Mouse (Mus musculus) ES-E14 (cell line): ENCODE measurements around the gene Kcnmb3. TPM values are rescaled to one million over a fixed set of nuclear protein-coding genes. Genes with fewer than 3 reads are reported as not detected.

Experiments used
- DNase-seq: peaks from one replicate; pipeline ENCODE4 v3.0.0-alpha.2; 2013; ENCODE audit warnings: low read depth, low spot score
- H3K27ac ChIP-seq: 2 replicates; pipeline ENCODE4 v1.5.1; 2012; ENCODE audit warnings: low read depth, mild to moderate bottlenecking, low read length, moderate library complexity, mixed read lengths; ENCODE audit not compliant: poor library complexity, insufficient read depth, severe bottlenecking
- H3K36me3 ChIP-seq: 2 replicates; pipeline ENCODE4 v1.6.1; 2012; ENCODE audit warnings: mild to moderate bottlenecking, low read length, moderate library complexity, mixed read lengths; ENCODE audit not compliant: control insufficient read depth, poor library complexity, insufficient read depth, severe bottlenecking
- H3K4me1 ChIP-seq, 2 experiments: fragments of 150-350 bp in 1 of 2; sonication (generic) in 1 of 2; 2 replicates each; pipeline ENCODE4 v1.6.1; 2012; ENCODE audit warnings: low read length in 2 of 2, mild to moderate bottlenecking in 1 of 2, mixed read lengths in 1 of 2; ENCODE audit not compliant: control insufficient read depth in 2 of 2, insufficient read depth in 2 of 2, poor library complexity in 1 of 2
- H3K4me3 ChIP-seq, 2 experiments: fragments of 150-350 bp in 1 of 2; sonication (generic) in 1 of 2; 2 replicates each; pipeline ENCODE4 v1.5.1; 2012; ENCODE audit warnings: low read length in 2 of 2, low read depth in 1 of 2, mild to moderate bottlenecking in 1 of 2, mixed read lengths in 1 of 2; ENCODE audit not compliant: insufficient read depth in 1 of 2, poor library complexity in 1 of 2, severe bottlenecking in 1 of 2
- H3K9ac ChIP-seq: 2 replicates; pipeline ENCODE4 v1.6.1; 2012; ENCODE audit warnings: low read depth, mild to moderate bottlenecking, low read length, mixed read lengths; ENCODE audit not compliant: poor library complexity, insufficient read depth, severe bottlenecking
- H3K9me3 ChIP-seq: fragments of 150-350 bp; sonication (generic); 2 replicates; pipeline ENCODE4 v1.6.1; 2012; ENCODE audit warnings: low read depth, mild to moderate bottlenecking, low read length; ENCODE audit not compliant: control insufficient read depth, insufficient read depth
- CHD2 ChIP-seq: IDR thresholded peaks from 2 replicates; pipeline ENCODE4 v1.6.1; 2014; ENCODE audit warnings: mild to moderate bottlenecking, low read depth, low read length, inconsistent platforms
- HCFC1 ChIP-seq: IDR thresholded peaks from 2 replicates; pipeline ENCODE4 v1.6.1; 2012; ENCODE audit warnings: low read length, inconsistent platforms, borderline replicate concordance; ENCODE audit not compliant: insufficient read depth
- MAFK ChIP-seq: IDR thresholded peaks from 2 replicates; pipeline ENCODE4 v1.6.1; 2014; ENCODE audit warnings: mild to moderate bottlenecking, low read depth, low read length, inconsistent platforms; ENCODE audit not compliant: insufficient read depth
- ZC3H11A ChIP-seq: IDR thresholded peaks from 2 replicates; pipeline ENCODE4 v1.6.1; 2012; ENCODE audit warnings: low read depth, mild to moderate bottlenecking, inconsistent platforms, low read length, borderline replicate concordance
- ZNF384 ChIP-seq: IDR thresholded peaks from 2 replicates; pipeline ENCODE4 v1.6.1; 2012; ENCODE audit warnings: low read depth, low read length, inconsistent platforms
- in situ Hi-C, 2 experiments: fragments of 600-800 bp; cut with MboI; formaldehyde crosslinking; loops; one replicate each; pipeline ENCODE4 v1.15.1; 2025; ENCODE audit warnings: low sequenced_read_pairs in 2 of 2, inconsistent platforms in 1 of 2; ENCODE audit not compliant: unreplicated experiment in 2 of 2
- total RNA-seq: library from RNA; depleted of rRNA; stranded (reverse); fragments of 300-350 nt; gene quantifications from 2 replicates; pipeline ENCODE4 v1.2.3, GENCODE M21; 2012

The Kcnmb3 gene
- total RNA-seq, 1 experiment: 0.13 TPM

GRCm38 (mm10) chr3:32495856-32496710, 4.1 kb upstream of the Kcnmb3 start:
- DNase-seq: no peak
- Histone ChIP-seq H3K4me3 (no peak overlapping the region), H3K9me3 (no peaks in the 10 kb centered on the region), H3K27ac (no peak overlapping the region), H3K9ac (no peak overlapping the region), H3K36me3 (no peaks in the 10 kb centered on the region), H3K4me1 (peaks cover 0 to 8% of the 10 kb centered on the region in 2 experiments; a peak in 2 of 4 replicates)
- in situ Hi-C loops: loop anchor here in 1 of 2 experiments (25.0 kb wide), 1 partner anchor 709 kb away; no protein-coding TSS in a partner anchor
- TF ChIP-seq ZNF384 (no peak), CHD2 (no peak), MAFK (no peak), HCFC1 (no peak), ZC3H11A (no peak)

GRCm38 (mm10) chr3:32495088-32495770, 3.2 kb upstream of the Kcnmb3 start:
- no peaks in the 10 kb centered on the region for H3K36me3 ChIP-seq
- no peak overlapping the region for H3K27ac ChIP-seq
- H3K4me3 ChIP-seq: no peak overlapping the region
- H3K9ac ChIP-seq: no peak overlapping the region
- no peaks in the 10 kb centered on the region for H3K9me3 ChIP-seq
- peaks cover 0 to 8% of the 10 kb centered on the region in 2 experiments; a peak in 2 of 4 replicates for H3K4me1 ChIP-seq
- in situ Hi-C loops: loop anchor here in 1 of 2 experiments (25.0 kb wide), 1 partner anchor 708 kb away; no protein-coding TSS in a partner anchor
- no peak for DNase-seq
- TF ChIP-seq CHD2 (no peak), ZC3H11A (no peak), HCFC1 (no peak), MAFK (no peak), ZNF384 (no peak)

- in situ Hi-C loops: loop anchor here in 1 of 2 experiments (25.0 kb wide), 1 partner anchor 707 kb away; no protein-coding TSS in a partner anchor
- no peak overlapping the region for H3K9ac ChIP-seq
- H3K36me3 ChIP-seq: no peaks in the 10 kb centered on the region
- peaks cover 0 to 8% of the 10 kb centered on the region in 2 experiments; a peak in 2 of 4 replicates for H3K4me1 ChIP-seq
- no peaks in the 10 kb centered on the region for H3K9me3 ChIP-seq
- H3K27ac ChIP-seq: no peak overlapping the region
- no peak overlapping the region for H3K4me3 ChIP-seq
- no peak for TF ChIP-seq CHD2
- no peak for TF ChIP-seq MAFK
- TF ChIP-seq ZC3H11A: no peak
- TF ChIP-seq ZNF384: no peak
- no peak for TF ChIP-seq HCFC1
- no peak for DNase-seq
These were observed 2.5 kb upstream of the Kcnmb3 start for GRCm38 (mm10) chr3:32494387-32495087.

- TF ChIP-seq MAFK (no peak), ZNF384 (no peak), HCFC1 (no peak), CHD2 (no peak), ZC3H11A (no peak)
- in situ Hi-C loops: loop anchor here in 1 of 2 experiments (25.0 kb wide), 1 partner anchor 704 kb away; no protein-coding TSS in a partner anchor
These were observed 1.1 kb downstream of the Kcnmb3 start for GRCm38 (mm10) chr3:32490928-32491315.

More at GRCm38 (mm10) chr3:32490928-32491315, 1.1 kb downstream of the Kcnmb3 start:
- Histone ChIP-seq H3K36me3 (no peaks in the 10 kb centered on the region), H3K27ac (no peak overlapping the region), H3K9me3 (no peaks in the 10 kb centered on the region), H3K9ac (no peak overlapping the region), H3K4me1 (no peaks in the 10 kb centered on the region; a peak in 2 of 4 replicates), H3K4me3 (no peak overlapping the region)
- no peak for DNase-seq
